Mouse (Mus musculus) macrophage (primary cell): ENCODE measurements at regions not wholly inside any gene's neighbourhood (a gene's known extent, or its start where the extent isn't known, plus 50 kb on each side); places are given as distances from the start of the nearest gene placed in this dataset.

Experiments
- H3K27ac ChIP-seq: fragments of 350-480 bp; formaldehyde crosslinking; 2 replicates; pipeline ENCODE4 v1.9.0; 2021
- H3K36me3 ChIP-seq: fragments of 350-480 bp; formaldehyde crosslinking; 2 replicates; pipeline ENCODE4 v1.9.0; 2021; ENCODE audit errors: inconsistent target
- H3K4me3 ChIP-seq: fragments of 350-480 bp; formaldehyde crosslinking; 2 replicates; pipeline ENCODE4 v1.9.0; 2021; ENCODE audit errors: inconsistent target
- H3K79me2 ChIP-seq: fragments of 350-480 bp; formaldehyde crosslinking; 2 replicates; pipeline ENCODE4 v1.9.0; 2021; ENCODE audit errors: inconsistent target
- WGBS: methylation state at CpG from one replicate; pipeline ENCODE4 v1.1.7; 2026; ENCODE audit warnings: inconsistent platforms; ENCODE audit not compliant: missing documents; 5-methylcytosine and 5-hydroxymethylcytosine counted together

DNA sequence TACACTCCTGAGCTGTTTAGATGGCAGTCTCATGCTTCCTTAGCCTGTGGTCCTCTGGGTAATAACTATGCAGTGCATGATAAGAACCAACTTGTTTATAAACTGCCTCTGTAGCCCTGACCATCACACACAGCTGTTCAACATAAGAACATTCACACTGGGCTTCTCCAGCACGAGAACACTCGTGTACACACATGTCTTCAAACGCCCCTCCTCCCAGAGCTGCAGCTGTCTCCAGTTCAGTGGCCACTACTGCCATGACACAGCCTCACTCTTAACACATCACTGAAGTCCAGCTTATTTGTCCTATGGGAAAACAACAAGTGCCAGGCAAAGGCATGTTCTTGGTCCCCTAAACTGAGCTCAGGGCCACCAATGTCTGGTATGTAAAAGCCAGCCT, 152.9 kb downstream of the Hlx start:
- Histone ChIP-seq H3K36me3 (no peaks in the 10 kb centered on the region), H3K79me2 (no peaks in the 10 kb centered on the region), H3K4me3 (no peak overlapping the region), H3K27ac (no peak overlapping the region)
- WGBS, result 97% methylated on average over 3 of the region's 3 CpGs

DNA sequence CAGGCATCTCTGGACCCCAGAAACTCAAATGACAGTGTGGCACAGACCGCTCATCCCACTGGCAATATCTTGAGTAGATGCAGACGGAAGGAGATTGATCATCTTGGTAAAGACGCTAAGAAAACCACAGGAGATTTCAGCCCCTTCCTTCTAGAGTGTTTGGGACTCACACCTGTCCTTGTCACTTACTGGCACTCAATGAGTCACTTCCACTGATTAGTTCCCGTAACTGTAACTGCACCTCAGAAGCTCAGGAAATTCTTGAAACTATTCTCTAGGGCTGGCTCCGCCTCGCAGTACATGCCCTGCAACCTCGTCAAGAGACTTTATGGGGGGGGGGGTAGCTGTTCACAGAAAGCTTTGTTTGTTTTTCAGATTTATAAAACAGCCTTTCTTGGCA, 155.9 kb downstream of the Hlx start:
- no peak overlapping the region for H3K27ac ChIP-seq
- H3K79me2 ChIP-seq, result no peaks in the 10 kb centered on the region
- H3K4me3 ChIP-seq, result no peak overlapping the region
- H3K36me3 ChIP-seq, result no peaks in the 10 kb centered on the region
- WGBS, result 68% methylated on average over 7 of the region's 7 CpGs

DNA sequence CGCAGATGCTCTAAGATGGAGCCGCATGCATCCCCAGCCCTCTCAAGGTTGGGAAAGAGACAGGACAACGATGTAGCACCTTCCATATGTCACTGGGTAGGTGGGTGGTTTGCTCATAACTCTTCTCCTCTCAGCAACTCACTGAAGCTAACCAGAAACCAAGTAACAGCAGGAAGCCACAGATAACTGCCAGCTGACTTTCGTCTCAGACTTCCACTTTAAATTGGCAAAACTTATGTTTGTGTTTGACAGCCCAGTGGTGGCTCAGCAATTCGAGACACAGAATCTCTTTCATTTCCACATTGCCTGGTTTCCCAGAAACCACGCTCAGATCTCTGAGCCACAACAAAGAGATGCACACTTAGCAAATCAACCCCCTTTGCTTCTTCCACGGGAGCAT, 159.1 kb downstream of the Hlx start:
- Histone ChIP-seq H3K79me2 (no peaks in the 10 kb centered on the region), H3K36me3 (no peaks in the 10 kb centered on the region), H3K27ac (no peak overlapping the region), H3K4me3 (no peak overlapping the region)
- 30% methylated on average over 7 of the region's 7 CpGs for WGBS

DNA sequence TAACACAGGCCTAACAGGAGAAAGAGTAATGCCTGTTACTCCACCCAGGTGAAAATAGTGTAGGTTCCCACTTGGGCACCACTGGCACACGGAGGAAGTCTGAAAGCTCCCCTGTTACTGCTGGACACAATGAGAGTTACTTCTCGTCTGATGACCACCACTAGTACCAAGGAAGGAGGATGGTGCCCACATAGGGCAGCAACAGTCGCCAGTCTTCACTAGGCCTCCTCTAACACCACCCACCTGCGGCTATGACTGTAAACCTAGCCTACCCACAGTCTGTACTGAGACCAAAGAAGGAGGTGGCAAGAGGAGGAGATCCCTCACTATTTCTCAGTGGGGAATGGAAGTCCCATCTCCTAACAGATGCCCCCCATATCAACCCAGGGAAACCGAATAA, 161.7 kb downstream of the Hlx start:
- H3K27ac ChIP-seq, result no peak overlapping the region

DNA sequence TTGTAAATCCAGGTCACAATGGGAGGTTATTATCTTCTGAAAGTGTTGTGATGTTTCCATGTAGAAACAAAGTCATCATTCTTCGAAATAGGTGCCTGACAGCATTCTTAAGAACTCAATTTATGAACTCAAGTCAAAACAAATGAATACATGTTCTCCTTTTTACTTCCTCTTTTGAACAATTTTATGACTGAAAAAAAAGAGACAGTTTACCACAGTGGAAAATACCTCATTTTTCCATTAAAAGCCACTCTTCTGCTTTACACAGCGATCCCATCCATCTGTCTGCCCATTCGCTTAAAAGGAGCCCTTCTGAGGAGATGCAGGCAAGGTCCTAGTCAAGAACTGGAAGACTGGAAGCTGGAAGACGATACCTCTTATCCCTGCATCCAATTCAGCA, 169.5 kb downstream of the Hlx start:
- H3K27ac ChIP-seq, result peak overlapping the region; percentile 40
- no peak overlapping the region for H3K4me3 ChIP-seq
- WGBS, result 5% methylated on average over 4 of the region's 4 CpGs
- no peaks in the 10 kb centered on the region for H3K36me3 ChIP-seq
- no peaks in the 10 kb centered on the region for H3K79me2 ChIP-seq

More for the DNA sequence above, 161.7 kb downstream of the Hlx start:
- WGBS, result 95% methylated on average over 5 of the region's 5 CpGs
- H3K36me3 ChIP-seq, result no peaks in the 10 kb centered on the region
- H3K79me2 ChIP-seq, result no peaks in the 10 kb centered on the region
- H3K4me3 ChIP-seq, result no peak overlapping the region

DNA sequence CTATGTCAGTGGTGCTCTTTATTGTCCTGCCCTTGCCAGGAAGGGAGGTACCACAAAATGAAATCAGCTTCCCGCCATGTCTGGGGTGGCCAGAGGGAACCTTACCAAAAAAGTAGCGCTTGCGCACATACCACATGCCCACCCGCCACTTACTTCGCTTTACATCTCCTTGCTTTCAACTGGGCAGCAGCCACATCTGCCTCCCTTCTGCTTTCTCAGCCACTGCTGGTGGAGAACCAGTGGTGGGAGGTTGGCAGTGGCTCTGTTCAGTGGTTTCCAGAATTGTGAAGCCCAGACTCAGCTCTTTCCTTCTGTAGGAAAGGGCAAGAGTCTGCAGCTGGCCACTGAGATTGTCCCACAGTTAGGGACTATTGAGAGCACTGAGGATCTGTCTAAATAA, 170.2 kb downstream of the Hlx start:
- no peaks in the 10 kb centered on the region for H3K36me3 ChIP-seq
- no peaks in the 10 kb centered on the region for H3K79me2 ChIP-seq
- 40% methylated on average over 5 of the region's 5 CpGs for WGBS
- no peak overlapping the region for H3K4me3 ChIP-seq
- H3K27ac ChIP-seq, result peak overlapping the region; percentile 40

DNA sequence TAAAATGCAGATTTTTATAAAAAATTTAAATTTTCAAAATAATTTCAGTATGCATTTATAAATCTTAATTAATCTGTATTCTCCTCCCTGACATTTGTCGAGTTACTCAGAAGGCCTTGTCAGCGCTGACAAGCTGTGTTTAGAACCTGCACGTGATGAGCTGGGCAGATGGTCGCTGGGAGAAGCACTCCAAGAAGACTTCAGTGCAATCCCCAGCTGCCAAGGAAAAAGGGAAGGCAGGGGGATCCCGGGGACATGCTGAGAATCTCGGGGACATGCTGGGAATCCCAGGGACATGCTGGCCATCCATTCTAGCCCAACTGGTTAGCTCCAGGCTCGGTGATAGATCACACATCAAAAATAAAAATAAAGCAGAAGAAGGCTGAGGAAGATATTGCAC, 172.9 kb downstream of the Hlx start:
- H3K36me3 ChIP-seq, result no peaks in the 10 kb centered on the region
- WGBS, result 93% methylated on average over 7 of the region's 7 CpGs
- H3K27ac ChIP-seq, result no peak overlapping the region
- no peaks in the 10 kb centered on the region for H3K79me2 ChIP-seq
- H3K4me3 ChIP-seq, result no peak overlapping the region

DNA sequence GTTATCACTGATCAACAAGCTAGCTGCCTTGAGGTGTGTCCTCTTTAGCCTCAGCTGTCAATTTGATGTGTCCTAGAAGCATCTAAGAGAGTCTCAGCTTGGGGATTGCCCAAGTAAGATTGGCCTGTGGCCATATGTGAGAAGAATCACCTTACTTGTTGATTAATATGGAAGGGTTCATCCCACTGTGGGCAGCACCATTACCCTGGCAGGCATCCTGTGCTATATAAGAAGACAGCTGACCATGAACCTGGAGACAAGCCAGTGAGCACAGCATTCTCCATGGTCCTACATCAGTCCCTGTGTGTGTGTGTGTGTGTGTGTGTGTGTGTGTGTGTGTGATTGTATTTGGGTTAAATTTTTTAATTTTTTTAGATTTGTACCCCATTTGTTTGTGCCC, 178.6 kb downstream of the Hlx start:
- Histone ChIP-seq H3K27ac (no peak overlapping the region), H3K4me3 (no peak overlapping the region)

DNA sequence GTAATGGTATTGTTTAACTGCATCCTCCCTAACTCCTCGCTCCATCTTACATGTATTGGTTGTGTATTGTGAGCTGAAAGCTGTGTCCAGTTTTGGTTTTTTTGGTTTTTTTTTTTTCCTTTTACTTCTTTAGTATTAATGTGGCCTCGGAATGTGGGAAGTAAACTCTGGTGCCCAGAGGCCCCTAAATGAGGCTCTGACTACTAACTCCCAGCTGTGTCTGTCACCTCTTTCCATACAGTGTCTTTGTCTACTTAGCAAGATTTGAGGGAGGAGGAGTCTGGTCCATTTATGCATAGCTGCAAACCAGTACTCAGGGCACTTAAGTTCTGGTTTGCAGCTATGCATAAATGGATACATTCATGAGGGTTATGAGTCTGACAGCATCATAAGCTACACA, 181.9 kb downstream of the Hlx start:
- Histone ChIP-seq H3K36me3 (no peaks in the 10 kb centered on the region), H3K4me3 (no peak overlapping the region), H3K79me2 (no peaks in the 10 kb centered on the region), H3K27ac (no peak overlapping the region)
- WGBS, result 89% methylated on average over 2 of the region's 2 CpGs

More for the DNA sequence above, 178.6 kb downstream of the Hlx start:
- Histone ChIP-seq H3K79me2 (no peaks in the 10 kb centered on the region), H3K36me3 (no peaks in the 10 kb centered on the region)

DNA sequence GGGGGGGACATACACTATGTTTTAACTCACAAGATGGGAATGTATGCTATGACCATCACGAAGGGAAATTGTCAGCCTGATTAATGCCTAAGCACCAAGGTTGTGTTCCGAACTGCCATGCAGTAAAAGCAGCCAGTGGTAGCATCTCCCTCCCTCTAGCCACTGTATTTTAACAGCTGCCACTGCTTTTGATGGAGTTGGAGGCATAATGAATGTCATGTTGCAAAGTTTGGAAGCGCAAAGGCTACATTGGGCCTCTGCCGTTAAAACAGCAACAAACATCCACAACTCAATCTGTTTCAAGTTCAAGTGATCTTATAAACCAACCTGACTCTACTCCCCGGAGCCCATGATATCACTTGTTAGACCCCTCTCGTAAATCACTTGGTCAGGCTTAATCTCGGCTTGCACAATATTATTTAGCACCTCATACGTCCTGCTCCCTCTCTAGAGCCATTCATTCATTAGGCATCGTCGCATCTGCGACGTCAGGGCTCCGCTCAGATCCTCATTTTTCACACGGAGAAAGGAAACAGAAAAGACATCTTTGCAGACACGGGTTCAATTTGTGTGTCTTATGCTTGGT, 184.7 kb downstream of the Hlx start:
- no peak overlapping the region for H3K4me3 ChIP-seq
- WGBS, result 93% methylated on average over 15 of the region's 15 CpGs
- H3K79me2 ChIP-seq, result no peaks in the 10 kb centered on the region
- no peak overlapping the region for H3K27ac ChIP-seq
- H3K36me3 ChIP-seq, result no peaks in the 10 kb centered on the region

DNA sequence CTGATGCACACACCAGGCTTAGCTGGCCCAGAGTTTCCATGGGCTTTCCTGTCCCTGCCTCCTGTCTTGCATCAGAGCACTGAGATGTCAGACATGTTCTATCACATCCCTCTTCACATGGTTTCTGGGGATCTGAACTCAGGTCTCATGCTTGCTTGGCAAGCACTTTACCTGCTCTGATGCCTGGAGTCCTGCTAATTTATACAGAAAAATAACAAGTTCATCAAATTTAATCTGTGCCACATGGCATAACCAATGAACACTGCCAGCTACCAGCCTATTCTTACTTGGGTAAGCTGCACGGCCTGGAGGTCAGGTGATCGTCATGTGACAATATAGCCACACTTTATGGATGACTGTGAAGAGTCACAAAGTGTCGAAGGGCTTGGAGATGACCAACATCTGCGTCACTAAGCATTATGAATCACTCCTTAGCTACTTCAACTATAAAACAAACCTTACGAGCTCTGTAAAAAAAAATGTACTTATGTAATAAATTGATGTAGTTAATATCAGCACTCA, 186.2 kb downstream of the Hlx start:
- no peaks in the 10 kb centered on the region for H3K36me3 ChIP-seq
- WGBS, result 90% methylated on average over 5 of the region's 5 CpGs
- no peak overlapping the region for H3K4me3 ChIP-seq
- no peaks in the 10 kb centered on the region for H3K79me2 ChIP-seq
- no peak overlapping the region for H3K27ac ChIP-seq

DNA sequence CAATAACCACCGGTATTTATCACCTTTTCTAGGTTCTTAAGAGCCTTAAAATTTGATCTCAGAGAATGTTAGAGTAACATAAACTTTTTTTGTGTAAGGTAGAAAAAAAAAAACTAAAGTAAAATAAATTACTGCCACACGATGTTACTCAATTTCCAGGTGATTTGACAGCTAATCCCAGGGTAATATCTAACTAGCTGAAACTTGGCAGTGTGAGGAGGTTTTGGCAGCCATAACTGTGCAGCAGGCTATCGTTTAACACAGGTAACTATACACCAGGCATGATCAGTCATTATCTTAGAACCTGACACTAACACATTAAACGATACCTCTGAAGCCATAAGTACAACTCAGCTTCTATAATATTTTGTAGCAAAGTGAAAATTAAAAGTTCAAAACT, 187.3 kb downstream of the Hlx start:
- no peaks in the 10 kb centered on the region for H3K36me3 ChIP-seq
- WGBS, result 98% methylated on average over 4 of the region's 4 CpGs
- H3K79me2 ChIP-seq, result no peaks in the 10 kb centered on the region
- no peak overlapping the region for H3K27ac ChIP-seq
- no peak overlapping the region for H3K4me3 ChIP-seq

DNA sequence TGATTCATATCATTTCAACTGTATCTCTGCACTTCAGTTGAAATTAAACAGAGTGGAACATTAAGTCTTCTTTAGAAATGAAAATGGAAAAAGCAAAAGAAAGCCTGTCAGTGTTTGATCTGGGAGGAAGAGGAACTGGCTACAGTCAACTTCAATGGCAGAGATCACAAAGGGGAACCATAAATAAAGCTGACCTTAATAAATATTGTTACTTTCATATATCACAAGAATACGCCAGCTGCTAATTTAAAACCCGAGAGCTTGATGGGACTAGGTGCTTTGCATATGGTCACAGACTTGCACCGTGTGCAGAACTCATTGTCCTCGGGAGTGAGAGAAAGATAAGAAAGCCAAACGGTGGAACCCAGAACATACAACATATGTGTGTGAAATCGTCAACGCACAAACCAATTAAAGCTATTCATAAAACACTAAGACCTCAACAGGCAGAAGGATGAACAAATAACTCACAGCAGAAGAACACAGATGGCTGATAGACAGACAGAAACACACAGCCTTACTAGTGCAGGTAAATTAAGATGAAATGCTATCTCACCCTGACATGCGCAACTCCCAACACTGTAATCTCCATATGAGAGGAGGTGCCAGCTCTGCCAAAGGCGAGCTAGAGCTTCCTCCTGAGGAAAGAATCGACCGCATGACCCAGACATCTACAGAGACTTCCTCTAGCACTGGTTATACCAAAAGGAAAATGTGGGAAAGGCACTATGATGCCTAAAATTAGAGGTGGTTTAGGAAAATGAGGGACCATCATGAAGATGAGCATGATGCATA, 189.9 kb downstream of the Hlx start:
- WGBS, result 36% methylated on average over 11 of the region's 11 CpGs
- Histone ChIP-seq H3K27ac (peak overlapping the region; percentile 55), H3K79me2 (no peaks in the 10 kb centered on the region), H3K4me3 (no peak overlapping the region), H3K36me3 (no peaks in the 10 kb centered on the region)

DNA sequence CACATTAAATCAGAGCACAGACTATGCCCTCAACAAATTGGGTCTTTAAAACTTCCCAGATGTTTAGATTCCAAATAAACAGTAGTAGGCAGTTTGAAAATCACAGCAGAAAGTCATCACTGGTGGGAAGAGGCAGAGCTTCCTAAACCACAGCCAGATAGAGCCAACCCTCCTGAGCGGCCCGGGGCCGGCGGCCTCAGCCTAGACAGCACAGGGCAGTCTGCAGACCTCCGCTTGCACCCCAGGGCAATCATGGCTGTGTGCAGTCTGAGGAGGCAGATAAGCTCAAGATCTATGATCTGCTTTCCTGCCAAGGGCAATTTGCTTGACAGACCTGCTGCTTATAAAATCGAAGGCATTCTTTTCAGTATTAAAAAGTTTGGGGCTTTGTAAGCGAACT, 192.6 kb downstream of the Hlx start:
- Histone ChIP-seq H3K36me3 (no peaks in the 10 kb centered on the region), H3K79me2 (no peaks in the 10 kb centered on the region), H3K27ac (no peak overlapping the region), H3K4me3 (no peak overlapping the region)
- WGBS, result 63% methylated on average over 7 of the region's 7 CpGs

DNA sequence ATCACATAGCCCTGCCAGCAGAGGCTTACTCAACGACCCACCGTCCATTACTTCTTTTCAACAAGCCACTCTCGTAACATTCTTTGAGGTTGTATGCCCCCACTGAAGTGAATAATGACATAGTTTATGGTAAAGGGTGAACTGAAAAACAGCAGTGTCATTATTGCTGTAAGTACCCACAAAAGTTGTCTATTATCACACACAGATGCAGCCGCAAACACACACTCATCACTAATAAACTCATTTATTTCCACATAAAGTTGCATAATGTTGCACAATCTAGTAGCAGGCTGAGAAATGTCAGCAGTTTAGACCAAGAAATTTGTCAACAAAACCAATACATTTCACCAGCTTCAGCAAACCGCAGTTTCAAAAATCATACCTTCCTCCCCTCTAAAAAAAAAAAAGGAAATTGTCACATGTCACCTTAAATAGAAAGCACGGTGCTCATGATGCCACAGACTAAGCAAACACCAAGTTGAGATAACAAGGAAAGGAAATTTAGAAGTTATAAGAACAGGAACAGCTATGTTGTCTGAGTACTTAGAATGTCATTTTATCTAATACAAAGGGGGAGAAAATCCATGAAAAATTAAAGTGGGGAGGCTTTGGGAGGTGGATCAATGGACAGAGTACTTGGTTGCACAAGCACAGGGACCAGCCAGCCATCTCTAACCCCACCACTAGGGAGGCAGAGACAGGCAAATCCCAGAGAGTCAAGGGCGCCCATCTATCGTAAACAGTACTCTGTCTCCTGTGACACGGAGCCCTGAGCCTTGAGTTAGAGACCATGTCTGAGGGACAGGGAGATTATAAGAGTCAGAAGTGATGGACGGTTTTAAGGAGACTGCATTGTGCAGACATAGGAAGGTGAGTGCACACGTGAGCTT, 195.9 kb downstream of the Hlx start:
- Histone ChIP-seq H3K4me3 (no peak overlapping the region), H3K27ac (peak overlapping the region; percentile 97), H3K79me2 (no peaks in the 10 kb centered on the region), H3K36me3 (no peaks in the 10 kb centered on the region)
- WGBS, result 41% methylated on average over 11 of the region's 11 CpGs
